Mouse (Mus musculus) Patski (cell line): ENCODE data around the gene Clip2. TPM values are rescaled to one million over a fixed set of nuclear protein-coding genes. Genes with fewer than 3 reads are reported as not detected.
A peak's percentile ranks its signal among the peaks of the same experiment; 100 is the strongest.

Source experiments
- ATAC-seq: fragments of 100-300 bp; one replicate; pipeline ENCODE4 v1.8.0; 2021
- CTCF ChIA-PET: fragments of 350-600 bp; sonication (Branson Sonifier 250); formaldehyde crosslinking; loops from one replicate; lab custom pipeline; 2022; ENCODE audit warnings: inconsistent platforms; lab: Charles Lee
- POLR2A ChIA-PET: fragments of 350-600 bp; sonication (Branson Sonifier 250); formaldehyde crosslinking; loops from one replicate; lab custom pipeline; 2022; ENCODE audit warnings: antibody characterized with exemption, inconsistent platforms; lab: Charles Lee
- DNase-seq: peaks from one replicate; pipeline ENCODE4 v3.0.0-alpha.2; 2011; ENCODE audit warnings: low read depth, low spot score
- H3K27me3 ChIP-seq: fragments of 371-371 bp; one replicate; pipeline ENCODE4 v1.5.1; 2021
- CTCF ChIP-seq: fragments of 100-300 bp; IDR thresholded peaks from one replicate; pipeline ENCODE4 v1.5.1; 2021
- in situ Hi-C: fragments of 300-500 bp; cut with MboI; formaldehyde crosslinking; loops from 3 replicates; pipeline ENCODE4 v1.11.1; 2018; ENCODE audit warnings: low pct_unique_long_range_greater_than_20kb, mixed read lengths
- polyA plus RNA-seq: library from polyadenylated mRNA; unstranded; gene quantifications from one replicate; pipeline ENCODE4 v1.2.3, GENCODE M21; 2021

The Clip2 gene
- polyA plus RNA-seq, 1 experiment from 2014 or later = 33.8 TPM

- H3K27me3 ChIP-seq = no peaks in the 10 kb centered on the region
- CTCF ChIA-PET = interaction anchor here (1.2 to 2.9 kb wide), 2 partner anchors 13 to 76 kb away, joined by 3 to 17 read pairs; no protein-coding TSS in a partner anchor
- POLR2A ChIA-PET = interaction anchor here (0.6 to 1.3 kb wide), 2 partner anchors 10 to 150 kb away, joined by 3 to 4 read pairs; no protein-coding TSS in a partner anchor
- TF ChIP-seq CTCF = no peak
- no peak for ATAC-seq
- in situ Hi-C loops = no loop called here
- no peak for DNase-seq
Observed at GRCm38 (mm10) chr5:134567445-134567844, 15.2 kb upstream of the Clip2 start.

GRCm38 (mm10) chr5:134565696-134566095 is 13.5 kb upstream of the Clip2 start:
- in situ Hi-C loops = no loop called here
- POLR2A ChIA-PET = no interaction called here
- CTCF ChIA-PET = no interaction called here
- no peak for DNase-seq
- no peak for ATAC-seq
- no peaks in the 10 kb centered on the region for H3K27me3 ChIP-seq
- TF ChIP-seq CTCF = no peak

- no peak for DNase-seq
- ChIA-PET POLR2A (no interaction called here), CTCF (no interaction called here)
- TF ChIP-seq CTCF = no peak
- no peaks in the 10 kb centered on the region for H3K27me3 ChIP-seq
- no peak for ATAC-seq
- in situ Hi-C loops = no loop called here
Observed at GRCm38 (mm10) chr5:134564272-134564671, 12.0 kb upstream of the Clip2 start.

GRCm38 (mm10) chr5:134560450-134561171 is 8.4 kb upstream of the Clip2 start:
- DNase-seq (no peak), ATAC-seq (no peak)
- ChIA-PET POLR2A (no interaction called here), CTCF (no interaction called here)
- no peaks in the 10 kb centered on the region for H3K27me3 ChIP-seq
- TF ChIP-seq CTCF = no peak
- in situ Hi-C loops = no loop called here

- ChIA-PET CTCF (no interaction called here), POLR2A (no interaction called here)
- no peak for TF ChIP-seq CTCF
- no peak for ATAC-seq
- in situ Hi-C loops = no loop called here
- H3K27me3 ChIP-seq = no peaks in the 10 kb centered on the region
- DNase-seq = no peak
Observed at GRCm38 (mm10) chr5:134560071-134560449, 7.8 kb upstream of the Clip2 start, which contains the start of gene Syna. Gene Syna (minus strand): TSS chr5:134560171.

- ATAC-seq = no peak
- in situ Hi-C loops = no loop called here
- CTCF ChIA-PET = interaction anchor here (0.7 to 3.6 kb wide), 6 partner anchors 12 to 64 kb away, joined by 3 to 17 read pairs (median 4); no protein-coding TSS in a partner anchor
- POLR2A ChIA-PET = interaction anchor here (0.7 kb wide), 1 partner anchor 26 kb away, joined by 3 read pairs; the partner anchor contains the start of gene Rfc2
- DNase-seq = no peak
- TF ChIP-seq CTCF = no peak
- H3K27me3 ChIP-seq = no peaks in the 10 kb centered on the region
Observed at GRCm38 (mm10) chr5:134555463-134556164, 3.4 kb upstream of the Clip2 start.

GRCm38 (mm10) chr5:134553951-134554546 is 1.8 kb upstream of the Clip2 start:
- CTCF ChIA-PET = interaction anchor here (1.5 to 3.6 kb wide), 3 partner anchors 14 to 28 kb away, joined by 4 to 17 read pairs (median 14); partner anchors contain the start of gene Rfc2
- in situ Hi-C loops = no loop called here
- H3K27me3 ChIP-seq = no peaks in the 10 kb centered on the region
- POLR2A ChIA-PET = interaction anchor here (0.8 kb wide), 1 partner anchor 22 kb away, joined by 4 read pairs; no protein-coding TSS in a partner anchor
- DNase-seq = no peak
- TF ChIP-seq CTCF = no peak
- no peak for ATAC-seq

- CTCF ChIA-PET = interaction anchor here (0.9 to 3.6 kb wide), 9 partner anchors 11 to 99 kb away, joined by 3 to 15 read pairs (median 4); partner anchors contain the start of gene Rfc2
- POLR2A ChIA-PET = interaction anchor here (1.5 kb wide), 1 partner anchor 41 kb away, joined by 7 read pairs; no protein-coding TSS in a partner anchor
- no peak for TF ChIP-seq CTCF
- no peaks in the 10 kb centered on the region for H3K27me3 ChIP-seq
- ATAC-seq (peak; percentile 9), DNase-seq (no peak)
- in situ Hi-C loops = no loop called here
Observed at GRCm38 (mm10) chr5:134551233-134552109, 763 bp downstream of the Clip2 start.

- ChIA-PET POLR2A (no interaction called here), CTCF (interaction anchor here (0.9 to 3.2 kb wide), 7 partner anchors 10 to 100 kb away, joined by 3 to 15 read pairs (median 4); no protein-coding TSS in a partner anchor)
- DNase-seq (no peak), ATAC-seq (no peak)
- in situ Hi-C loops = no loop called here
- no peaks in the 10 kb centered on the region for H3K27me3 ChIP-seq
- no peak for TF ChIP-seq CTCF
Observed at GRCm38 (mm10) chr5:134550836-134551232, 1.4 kb downstream of the Clip2 start.
